Mouse (Mus musculus): ENCODE measurements around the gene Spns3.

GRCm38 (mm10) chr11:72502236-72502635 lies 48.1 kb downstream of the Spns3 start:
- no peak for TF ChIP-seq CTCF (IDR thresholded peaks at IDR 0.05; ENCODE audit: control insufficient read depth, insufficient read depth, low read length)
- TF ChIP-seq POLR2A (IDR thresholded peaks at IDR 0.05; ENCODE audit: borderline replicate concordance, control insufficient read depth, low read depth, low read length) = no peak

All from bone marrow, adult 2 months (tissue).